Mouse (Mus musculus): ENCODE measurements at regions not wholly inside any gene's neighbourhood (a gene's known extent, or its start where the extent isn't known, plus 50 kb on each side); places are given as distances from the start of the nearest gene placed in this dataset.

DNA sequence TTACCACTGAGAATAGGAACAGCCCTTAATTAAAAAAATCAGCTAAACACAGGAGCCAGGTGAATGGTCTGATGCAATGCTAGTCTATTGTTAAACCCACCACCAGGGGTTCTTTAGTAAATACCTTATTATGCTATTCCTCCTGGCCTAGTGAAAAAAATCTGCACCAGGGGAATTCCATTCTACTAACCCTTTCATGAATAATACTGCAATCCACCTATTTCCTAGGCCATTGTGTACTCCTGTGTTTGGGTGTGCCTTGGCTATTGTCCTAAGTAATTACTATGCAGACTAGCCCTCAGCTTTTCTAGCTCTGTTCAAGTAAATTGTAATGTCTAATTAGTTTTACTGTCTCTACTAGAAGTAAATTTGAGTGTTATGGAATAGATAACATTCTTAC is 511.8 kb downstream of the Frk start:
- Histone ChIP-seq H3K9me3 (ENCODE audit: control insufficient read depth, low read length) (no peaks in the 10 kb centered on the region), H3K27ac (ENCODE audit: low read depth, low read length) (no peak overlapping the region), H3K4me1 (ENCODE audit: control insufficient read depth, insufficient read depth, low read length) (no peaks in the 10 kb centered on the region), H3K9ac (ENCODE audit: low read depth, low read length) (no peak overlapping the region), H3K36me3 (ENCODE audit: control insufficient read depth, insufficient read depth, low read length) (no peaks in the 10 kb centered on the region), H3K27me3 (ENCODE audit: control insufficient read depth, insufficient read depth, low read length) (no peaks in the 10 kb centered on the region), H3K4me2 (replicated peaks; ENCODE audit: low read depth, low read length) (no peak overlapping the region), H3K4me3 (ENCODE audit: low read length) (no peak overlapping the region)
- no peak for ATAC-seq (ENCODE audit: low FRiP score, low TSS enrichment)

DNA sequence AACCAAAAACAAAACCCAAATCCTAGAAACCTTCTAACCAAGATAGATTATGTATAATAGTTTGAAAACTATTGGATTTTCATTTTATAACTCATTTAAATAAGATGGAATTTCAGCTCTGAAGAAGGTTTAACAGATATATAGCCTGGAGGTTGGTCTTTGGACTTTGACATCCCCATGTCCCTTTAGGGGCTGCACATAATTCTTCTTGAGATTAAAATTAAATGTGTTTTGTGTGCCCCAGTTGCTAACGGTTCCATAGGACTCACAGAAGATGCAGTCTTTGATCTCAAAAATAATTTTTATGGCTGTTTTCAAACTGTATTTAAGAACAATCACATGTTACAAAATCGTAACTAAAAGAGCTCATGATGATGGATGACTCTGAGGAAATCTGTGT is 530.2 kb downstream of the Frk start:
- 33% methylated on average over 2 of the region's 2 CpGs for WGBS
- ATAC-seq (ENCODE audit: low FRiP score, low TSS enrichment), result 0 out of 2 replicates have a peak, but pooled peaks have one; percentile 57
- no peak overlapping the region for H3K4me3 ChIP-seq (ENCODE audit: low read length)
- H3K4me2 ChIP-seq (replicated peaks; ENCODE audit: low read depth, low read length), result no peak overlapping the region
- no peaks in the 10 kb centered on the region for H3K4me1 ChIP-seq (ENCODE audit: control insufficient read depth, insufficient read depth, low read length)
- H3K27me3 ChIP-seq (ENCODE audit: control insufficient read depth, insufficient read depth, low read length), result no peaks in the 10 kb centered on the region
- no peak overlapping the region for H3K27ac ChIP-seq (ENCODE audit: low read depth, low read length)
- H3K9ac ChIP-seq (ENCODE audit: low read depth, low read length), result no peak overlapping the region
- no peaks in the 10 kb centered on the region for H3K9me3 ChIP-seq (ENCODE audit: control insufficient read depth, low read length)
- H3K36me3 ChIP-seq (ENCODE audit: control insufficient read depth, insufficient read depth, low read length), result no peaks in the 10 kb centered on the region

DNA sequence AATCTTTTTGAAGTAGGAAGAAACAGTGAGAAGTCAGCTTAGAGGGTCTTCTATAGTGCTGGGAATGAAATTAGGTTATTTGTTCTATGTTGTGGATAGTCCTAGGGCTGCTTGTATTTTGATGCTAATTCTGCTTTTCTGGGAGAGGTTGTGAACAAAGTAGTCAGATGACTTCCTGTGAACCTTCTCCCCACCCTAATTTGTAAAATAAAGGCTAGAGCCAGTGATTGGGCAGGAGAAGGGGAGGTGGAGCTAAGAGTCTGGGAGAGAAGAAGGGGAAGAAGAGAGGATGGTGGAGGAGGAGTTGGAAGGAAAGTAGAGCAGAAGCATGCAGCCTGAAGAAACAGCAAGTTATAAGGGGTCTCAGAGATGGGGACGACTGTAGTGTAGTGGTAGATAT is 533.2 kb downstream of the Frk start:
- H3K36me3 ChIP-seq (ENCODE audit: control insufficient read depth, insufficient read depth, low read length), result no peaks in the 10 kb centered on the region
- H3K4me3 ChIP-seq (ENCODE audit: low read length), result no peak overlapping the region
- no peaks in the 10 kb centered on the region for H3K9me3 ChIP-seq (ENCODE audit: control insufficient read depth, low read length)
- no peak overlapping the region for H3K27ac ChIP-seq (ENCODE audit: low read depth, low read length)
- no peak overlapping the region for H3K4me2 ChIP-seq (replicated peaks; ENCODE audit: low read depth, low read length)
- WGBS, result 79% methylated on average over 1 of the region's 1 CpGs
- H3K9ac ChIP-seq (ENCODE audit: low read depth, low read length), result no peak overlapping the region
- no peaks in the 10 kb centered on the region for H3K4me1 ChIP-seq (ENCODE audit: control insufficient read depth, insufficient read depth, low read length)
- no peak for ATAC-seq (ENCODE audit: low FRiP score, low TSS enrichment)
- no peaks in the 10 kb centered on the region for H3K27me3 ChIP-seq (ENCODE audit: control insufficient read depth, insufficient read depth, low read length)

DNA sequence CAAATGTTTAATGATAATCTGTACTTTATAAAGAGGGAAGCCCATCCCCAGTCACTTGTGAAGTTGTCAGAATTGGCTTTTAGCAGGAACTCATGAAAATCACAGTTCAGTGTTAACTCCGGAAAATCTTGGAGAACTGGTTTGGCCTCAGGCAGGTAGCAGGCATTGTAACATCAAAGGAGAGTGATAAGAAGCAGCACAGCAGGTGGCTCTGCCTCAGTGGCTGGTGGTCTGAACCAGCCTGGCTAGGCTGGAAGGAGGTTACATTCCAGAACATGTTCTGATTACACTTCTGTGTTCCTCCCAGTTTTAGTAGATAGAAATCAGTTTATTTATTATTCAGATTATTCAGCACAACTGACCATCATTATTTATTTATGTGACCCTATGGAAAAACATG is 574.1 kb downstream of the Frk start:
- Histone ChIP-seq H3K4me2 (replicated peaks; ENCODE audit: low read depth, low read length) (no peak overlapping the region), H3K27ac (ENCODE audit: low read depth, low read length) (no peak overlapping the region), H3K4me1 (ENCODE audit: control insufficient read depth, insufficient read depth, low read length) (no peaks in the 10 kb centered on the region), H3K27me3 (ENCODE audit: control insufficient read depth, insufficient read depth, low read length) (no peaks in the 10 kb centered on the region), H3K9ac (ENCODE audit: low read depth, low read length) (no peak overlapping the region), H3K4me3 (ENCODE audit: low read length) (no peak overlapping the region), H3K36me3 (ENCODE audit: control insufficient read depth, insufficient read depth, low read length) (no peaks in the 10 kb centered on the region), H3K9me3 (ENCODE audit: control insufficient read depth, low read length) (no peaks in the 10 kb centered on the region)
- 9% methylated on average over 1 of the region's 1 CpGs for WGBS
- no peak for ATAC-seq (ENCODE audit: low FRiP score, low TSS enrichment)
